Mouse (Mus musculus) liver, embryonic 16.5 days (tissue): ENCODE measurements around the gene Skp1a. TPM values are rescaled to one million over a fixed set of nuclear protein-coding genes. Genes with fewer than 3 reads are reported as not detected.
A peak's percentile ranks its signal among the peaks of the same experiment; 100 is the strongest.

ENCODE experiments used
- ATAC-seq: fragments of 200-750 bp; cut with Nextera tagmentation; 2 replicates; pipeline ENCODE4 v1.8.0; 2017; ENCODE audit warnings: low read depth, mild to moderate bottlenecking, moderate number of reproducible peaks, moderate library complexity
- H3K27ac ChIP-seq: fragments of 300-500 bp; sonication (generic); 2 replicates; pipeline ENCODE4 v1.5.1; 2014; ENCODE audit warnings: mild to moderate bottlenecking, low read length
- H3K27me3 ChIP-seq: fragments of 300-500 bp; sonication (generic); 2 replicates; pipeline ENCODE4 v1.6.1; 2014; ENCODE audit warnings: low read depth, low read length, mixed read lengths; ENCODE audit not compliant: control insufficient read depth, insufficient read depth
- H3K36me3 ChIP-seq: fragments of 300-500 bp; sonication (generic); 2 replicates; pipeline ENCODE4 v1.6.1; 2014; ENCODE audit warnings: mild to moderate bottlenecking; ENCODE audit not compliant: control insufficient read depth, insufficient read depth
- H3K4me1 ChIP-seq: fragments of 300-500 bp; sonication (generic); 2 replicates; pipeline ENCODE4 v1.6.1; 2014; ENCODE audit warnings: low read depth, low read length, mixed read lengths; ENCODE audit not compliant: control insufficient read depth
- H3K4me2 ChIP-seq: fragments of 300-500 bp; sonication (generic); 2 replicates; pipeline ENCODE4 v1.6.1; 2014; ENCODE audit warnings: low read depth, low read length, mixed read lengths
- H3K4me3 ChIP-seq: fragments of 300-500 bp; sonication (generic); 2 replicates; pipeline ENCODE4 v1.5.1; 2014; ENCODE audit warnings: low read depth, mild to moderate bottlenecking, low read length
- H3K9ac ChIP-seq: fragments of 300-500 bp; sonication (generic); 2 replicates; pipeline ENCODE4 v1.6.1; 2014; ENCODE audit warnings: low read depth, low read length
- H3K9me3 ChIP-seq: fragments of 300-500 bp; sonication (generic); replicated peaks from 2 replicates; pipeline ENCODE4 v1.6.1; 2016; ENCODE audit warnings: low read length; ENCODE audit not compliant: control insufficient read depth
- WGBS: fragments of 180-500 bp; shearing (Covaris S2); extraction: QIAGEN DNeasy Blood & Tissue Kit; methylation state at CpG from one replicate; pipeline ENCODE4 v1.1.7; 2014; ENCODE audit not compliant: insufficient replicate concordance; 5-methylcytosine and 5-hydroxymethylcytosine counted together
- polyA plus RNA-seq: library from polyadenylated mRNA; unstranded; fragments of >200 nt; fragmentation: Nextera tagmentation; extraction: Ambion mirVana; gene quantifications from 2 replicates; pipeline ENCODE4 v1.2.1, GENCODE M21; 2015

Skp1a gene
- polyA plus RNA-seq, 1 experiment from 2014 or later, result 247 TPM

GRCm38 (mm10) chr11:52273183-52273941 is 41.6 kb downstream of the Skp1a start:
- 40% methylated on average over 11 of the region's 11 CpGs for WGBS
- ATAC-seq, result peak; percentile 50

GRCm38 (mm10) chr11:52273942-52274330 is 42.1 kb downstream of the Skp1a start:
- Histone ChIP-seq H3K4me2 (no peak overlapping the region), H3K4me3 (no peak overlapping the region), H3K9ac (no peak overlapping the region), H3K27me3 (no peaks in the 10 kb centered on the region), H3K27ac (no peak overlapping the region), H3K9me3 (no peaks in the 10 kb centered on the region), H3K36me3 (no peaks in the 10 kb centered on the region), H3K4me1 (no peaks in the 10 kb centered on the region)
- 44% methylated on average over 4 of the region's 4 CpGs for WGBS
- no peak for ATAC-seq

More at GRCm38 (mm10) chr11:52273183-52273941, 41.6 kb downstream of the Skp1a start:
- no peaks in the 10 kb centered on the region for H3K9me3 ChIP-seq
- no peaks in the 10 kb centered on the region for H3K27me3 ChIP-seq
- no peak overlapping the region for H3K9ac ChIP-seq
- no peak overlapping the region for H3K4me3 ChIP-seq
- no peak overlapping the region for H3K4me2 ChIP-seq
- no peaks in the 10 kb centered on the region for H3K4me1 ChIP-seq
- H3K36me3 ChIP-seq, result no peaks in the 10 kb centered on the region
- no peak overlapping the region for H3K27ac ChIP-seq

GRCm38 (mm10) chr11:52274456-52275112 is 42.8 kb downstream of the Skp1a start:
- WGBS, result 66% methylated on average over 20 of the region's 20 CpGs

GRCm38 (mm10) chr11:52275366-52275765 is 43.6 kb downstream of the Skp1a start:
- Histone ChIP-seq H3K4me2 (no peak overlapping the region), H3K27ac (no peak overlapping the region), H3K4me1 (no peaks in the 10 kb centered on the region), H3K27me3 (no peaks in the 10 kb centered on the region), H3K9ac (no peak overlapping the region), H3K4me3 (no peak overlapping the region), H3K36me3 (no peaks in the 10 kb centered on the region), H3K9me3 (no peaks in the 10 kb centered on the region)
- no peak for ATAC-seq
- 47% methylated on average over 8 of the region's 8 CpGs for WGBS

More at GRCm38 (mm10) chr11:52274456-52275112, 42.8 kb downstream of the Skp1a start:
- Histone ChIP-seq H3K27me3 (no peaks in the 10 kb centered on the region), H3K4me1 (no peaks in the 10 kb centered on the region), H3K27ac (no peak overlapping the region), H3K36me3 (no peaks in the 10 kb centered on the region), H3K4me2 (no peak overlapping the region), H3K9ac (no peak overlapping the region), H3K9me3 (no peaks in the 10 kb centered on the region), H3K4me3 (no peak overlapping the region)
- ATAC-seq, result no peak

GRCm38 (mm10) chr11:52275774-52276555 is 44.2 kb downstream of the Skp1a start:
- H3K9ac ChIP-seq, result no peak overlapping the region
- peaks cover 4% of the 10 kb centered on the region for H3K27me3 ChIP-seq
- H3K4me2 ChIP-seq, result no peak overlapping the region
- H3K9me3 ChIP-seq, result no peaks in the 10 kb centered on the region
- H3K36me3 ChIP-seq, result no peaks in the 10 kb centered on the region
- WGBS, result 59% methylated on average over 9 of the region's 9 CpGs
- no peak for ATAC-seq
- no peak overlapping the region for H3K27ac ChIP-seq
- no peaks in the 10 kb centered on the region for H3K4me1 ChIP-seq
- no peak overlapping the region for H3K4me3 ChIP-seq

- ATAC-seq, result no peak
- no peak overlapping the region for H3K4me3 ChIP-seq
- 63% methylated on average over 8 of the region's 8 CpGs for WGBS
These were observed 45.2 kb downstream of the Skp1a start for GRCm38 (mm10) chr11:52276961-52277391.

GRCm38 (mm10) chr11:52277433-52278150 is 45.8 kb downstream of the Skp1a start:
- Histone ChIP-seq H3K36me3 (no peaks in the 10 kb centered on the region), H3K27me3 (peaks cover 20% of the 10 kb centered on the region), H3K9me3 (no peaks in the 10 kb centered on the region), H3K9ac (no peak overlapping the region), H3K4me3 (no peak overlapping the region), H3K27ac (no peak overlapping the region), H3K4me1 (no peaks in the 10 kb centered on the region), H3K4me2 (no peak overlapping the region)
- ATAC-seq, result no peak
- 70% methylated on average over 6 of the region's 6 CpGs for WGBS

More at GRCm38 (mm10) chr11:52276961-52277391, 45.2 kb downstream of the Skp1a start:
- no peak overlapping the region for H3K9ac ChIP-seq
- no peaks in the 10 kb centered on the region for H3K4me1 ChIP-seq
- peaks cover 14% of the 10 kb centered on the region for H3K27me3 ChIP-seq
- H3K36me3 ChIP-seq, result no peaks in the 10 kb centered on the region
- no peaks in the 10 kb centered on the region for H3K9me3 ChIP-seq
- no peak overlapping the region for H3K4me2 ChIP-seq
- H3K27ac ChIP-seq, result no peak overlapping the region

GRCm38 (mm10) chr11:52278164-52278563 is 46.4 kb downstream of the Skp1a start:
- no peak overlapping the region for H3K4me3 ChIP-seq
- no peak for ATAC-seq
- H3K36me3 ChIP-seq, result no peaks in the 10 kb centered on the region
- 58% methylated on average over 3 of the region's 3 CpGs for whole genome bisulfite sequencing
- H3K4me2 ChIP-seq, result no peak overlapping the region
- no peaks in the 10 kb centered on the region; the same call in 1 of the 2 replicates for H3K4me1 ChIP-seq
- H3K9ac ChIP-seq, result no peak overlapping the region
- no peaks in the 10 kb centered on the region for H3K9me3 ChIP-seq
- H3K27ac ChIP-seq, result no peak overlapping the region
- H3K27me3 ChIP-seq, result peaks cover 26% of the 10 kb centered on the region
